Mouse (Mus musculus) urinary bladder, postnatal 4 days (tissue): ENCODE results near the gene Adipor1.

Experiments
- DNase-seq, 2 experiments: peaks; one replicate each; pipeline ENCODE4 v3.0.0; 2021 to 2022; ENCODE audit warnings: low spot score in 2 of 2

Gene Adipor1

GRCm38 (mm10) chr1:134415168-134415831 lies at the start of gene Adipor1:
TSS of gene Adipor1 (plus strand) at chr1:134415378.
- DNase-seq, result peak; percentile 97

- no peak for DNase-seq
These were observed 49.7 kb upstream of the Adipor1 start for GRCm38 (mm10) chr1:134365491-134365890.

GRCm38 (mm10) chr1:134368777-134369337 lies 46.3 kb upstream of the Adipor1 start:
- peak in 1 of 2 experiments; percentile 35 for DNase-seq

- no peak for DNase-seq
These were observed 41.1 kb upstream of the Adipor1 start for GRCm38 (mm10) chr1:134374124-134374523.

GRCm38 (mm10) chr1:134381051-134381450 lies 34.1 kb upstream of the Adipor1 start:
- no peak for DNase-seq

GRCm38 (mm10) chr1:134381795-134382625 lies 33.2 kb upstream of the Adipor1 start:
- no peak for DNase-seq

GRCm38 (mm10) chr1:134384581-134384980 lies 30.6 kb upstream of the Adipor1 start:
- no peak for DNase-seq

GRCm38 (mm10) chr1:134385176-134385575 lies 30.0 kb upstream of the Adipor1 start:
- DNase-seq, result no peak

- DNase-seq, result no peak
These were observed 29.5 kb upstream of the Adipor1 start, which contains the start of gene 4933406M09Rik for GRCm38 (mm10) chr1:134385666-134386065. TSS of gene 4933406M09Rik (plus strand) at chr1:134385940.

- DNase-seq, result no peak
These were observed 21.4 kb upstream of the Adipor1 start for GRCm38 (mm10) chr1:134393827-134394226.

GRCm38 (mm10) chr1:134398210-134398609 lies 17.0 kb upstream of the Adipor1 start:
- DNase-seq, result no peak

- DNase-seq, result no peak
These were observed 15.4 kb upstream of the Adipor1 start for GRCm38 (mm10) chr1:134399735-134400134.

GRCm38 (mm10) chr1:134405509-134406413 lies 9.4 kb upstream of the Adipor1 start, which contains the start of gene Cyb5r1:
TSS of gene Cyb5r1 (plus strand) at chr1:134405559.
- DNase-seq, result peak; percentile 65 to 78

GRCm38 (mm10) chr1:134406414-134406771 lies 8.8 kb upstream of the Adipor1 start:
- DNase-seq, result no peak

GRCm38 (mm10) chr1:134408080-134408479 lies 7.1 kb upstream of the Adipor1 start:
- no peak for DNase-seq

- DNase-seq, result no peak
These were observed 3.2 kb upstream of the Adipor1 start for GRCm38 (mm10) chr1:134411706-134412629.

GRCm38 (mm10) chr1:134414038-134414437 lies 1.1 kb upstream of the Adipor1 start:
- DNase-seq, result no peak

GRCm38 (mm10) chr1:134414501-134415167 lies 544 bp upstream of the Adipor1 start:
- DNase-seq, result no peak

- DNase-seq, result no peak
These were observed 3.3 kb downstream of the Adipor1 start for GRCm38 (mm10) chr1:134418414-134418975.

- no peak for DNase-seq
These were observed 4.0 kb downstream of the Adipor1 start for GRCm38 (mm10) chr1:134419176-134419575.
